Mouse (Mus musculus) spleen, adult 2 months (tissue): ENCODE data around the gene Knl1.

Source experiments
- CTCF ChIP-seq: fragments of 200-500 bp; IDR thresholded peaks from 2 replicates; pipeline ENCODE4 v1.5.1; 2011; ENCODE audit warnings: mild to moderate bottlenecking, inconsistent platforms; ENCODE audit not compliant: insufficient read depth, insufficient read length, insufficient replicate concordance; ENCODE audit errors: extremely low read depth
- POLR2A ChIP-seq: fragments of 200-500 bp; IDR thresholded peaks from 2 replicates; pipeline ENCODE4 v1.6.1; 2011; ENCODE audit warnings: low read depth, low read length, inconsistent platforms

DNA sequence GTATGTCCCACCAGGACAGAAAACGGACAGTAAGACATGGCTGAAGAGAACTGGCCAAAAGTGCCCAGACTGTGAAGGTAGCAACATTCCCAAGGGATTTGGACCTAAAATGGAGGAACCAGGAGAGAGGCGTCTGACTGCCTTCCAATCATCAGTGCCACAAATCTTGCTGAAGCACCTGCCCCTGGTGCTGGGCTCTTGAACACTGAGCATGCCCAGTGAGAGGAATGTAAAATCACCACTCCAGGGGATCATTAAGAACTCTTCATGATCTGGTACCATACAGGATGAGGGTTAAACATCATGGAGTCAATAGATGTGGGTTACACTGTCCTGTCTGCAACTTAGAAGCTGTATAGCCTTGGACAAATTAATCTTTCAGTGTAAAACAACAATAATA is 1.8 kb upstream of the Knl1 start:
- no peak for TF ChIP-seq CTCF
- no peak for TF ChIP-seq POLR2A
